Mouse (Mus musculus): ENCODE measurements around the gene Commd1.

GRCm38 (mm10) chr11:22922546-22922945 is 59.6 kb downstream of the Commd1 start:
- TF ChIP-seq CTCF (conservative IDR thresholded peaks at IDR 0.05; ENCODE audit: low read length) (no peak), NANOG (IDR thresholded peaks at IDR 0.05; ENCODE audit: borderline replicate concordance, low read length) (no peak), POU5F1 (IDR thresholded peaks at IDR 0.05; ENCODE audit: borderline replicate concordance, low read length) (no peak)
